8 mouse cellular contexts compared by ENCODE assay signal in genomic region chr17:80289280-80290073, GRCm38 (mm10). TPM values are rescaled to one million over a fixed set of nuclear protein-coding genes. Genes with fewer than 3 reads are reported as not detected.
DNase-seq lines count a peak whose midpoint lies in the region; ATAC-seq and TF ChIP-seq lines count a peak whose summit lies in the region.

No protein-coding gene starts in this region.

- no peaks in the 10 kb centered on the region for H3K27me3 ChIP-seq in testis, adult 2 months (ENCODE audit: control insufficient read depth, insufficient read depth, low read length)
- no peaks in the 10 kb centered on the region for H3K27me3 ChIP-seq in intestine, postnatal 0 days (replicated peaks; ENCODE audit: control insufficient read depth, insufficient read depth, low read length)
- H3K27me3 ChIP-seq in neural tube, embryonic 13.5 days, result no peaks in the 10 kb centered on the region

- no peaks in the 10 kb centered on the region for H3K9me3 ChIP-seq in intestine, postnatal 0 days (ENCODE audit: control insufficient read depth)
- no peaks in the 10 kb centered on the region for H3K9me3 ChIP-seq in neural tube, embryonic 13.5 days

- no peak for ATAC-seq in intestine, postnatal 0 days
- ATAC-seq in neural tube, embryonic 13.5 days (ENCODE audit: low read depth), result no peak; the same call in 1 of the 2 replicates

- no peaks in the 10 kb centered on the region for H3K36me3 ChIP-seq in testis, adult 2 months (ENCODE audit: control insufficient read depth, insufficient read depth, low read length)
- no peaks in the 10 kb centered on the region for H3K36me3 ChIP-seq in intestine, postnatal 0 days (ENCODE audit: control insufficient read depth, insufficient read depth)
- H3K36me3 ChIP-seq in neural tube, embryonic 13.5 days, result no peaks in the 10 kb centered on the region

- TF ChIP-seq POLR2A in testis, adult 2 months (IDR thresholded peaks at IDR 0.05; ENCODE audit: control insufficient read depth, low read depth, low read length), result no peak

- under 1% methylated on average over 30 of the region's 30 CpGs for WGBS in intestine, postnatal 0 days
- WGBS in neural tube, embryonic 13.5 days, result 1% methylated on average over 30 of the region's 30 CpGs

- TF ChIP-seq CTCF in testis, adult 2 months (IDR thresholded peaks at IDR 0.05; ENCODE audit: control insufficient read depth, insufficient read depth, insufficient replicate concordance, low read depth, low read length), result no peak
- TF ChIP-seq CTCF in intestine, postnatal 0 days (IDR thresholded peaks at IDR 0.05; ENCODE audit: low read depth), result no peak

- peak overlapping the region; percentile 73 for H3K9ac ChIP-seq in intestine, postnatal 0 days (ENCODE audit: low read depth, low read length)
- peak overlapping the region; percentile 96 for H3K9ac ChIP-seq in neural tube, embryonic 13.5 days

- H3K4me1 ChIP-seq in testis, adult 2 months (ENCODE audit: control insufficient read depth, insufficient read depth, low read length), result peaks cover 4% of the 10 kb centered on the region
- no peaks in the 10 kb centered on the region for H3K4me1 ChIP-seq in intestine, postnatal 0 days (replicated peaks; ENCODE audit: control insufficient read depth, insufficient read depth, low read length)
- peaks cover 17% of the 10 kb centered on the region for H3K4me1 ChIP-seq in neural tube, embryonic 13.5 days (replicated peaks)

- peak overlapping the region; percentile 0 for H3K27ac ChIP-seq in testis, adult 2 months (ENCODE audit: control insufficient read depth, insufficient read depth, low read depth, low read length)
- H3K27ac ChIP-seq in intestine, postnatal 0 days (ENCODE audit: low read depth, low read length), result peak overlapping the region; percentile 58; the same call in 1 of the 2 replicates
- H3K27ac ChIP-seq in neural tube, embryonic 13.5 days (replicated peaks), result peak overlapping the region; percentile 93

- peak overlapping the region; percentile 82 for H3K4me3 ChIP-seq in testis, adult 2 months (ENCODE audit: control insufficient read depth, low read depth, low read length)
- peak overlapping the region; percentile 82 for H3K4me3 ChIP-seq in intestine, postnatal 0 days (ENCODE audit: low read depth, low read length)
- H3K4me3 ChIP-seq in neural tube, embryonic 13.5 days, result peak overlapping the region; percentile 99

- peak; percentile 39 for DNase-seq in embryo, embryonic 10.5 days (ENCODE audit: low spot score)
- no peak for DNase-seq in embryo, embryonic 10 days (ENCODE audit: low spot score)
- DNase-seq in testis, postnatal 10 days (ENCODE audit: low spot score), result no peak
- no peak for DNase-seq in urinary bladder, adult 2 months (ENCODE audit: low spot score)
- DNase-seq in ovary, postnatal 10 days (ENCODE audit: low spot score), result no peak

- H3K4me2 ChIP-seq in intestine, postnatal 0 days (replicated peaks; ENCODE audit: low read depth), result peak overlapping the region; percentile 81
- peak overlapping the region; percentile 67 for H3K4me2 ChIP-seq in neural tube, embryonic 13.5 days

RNA-seq across cellular contexts. Expression of gene Morn2, which starts 0.5 kb away (rescaled TPM):
- 365 and 391 TPM in 2 replicates for polyA plus RNA-seq in testis, adult 2 months (2012; rRNA removed)
- 9.0 and 12.7 TPM in 2 replicates for polyA plus RNA-seq in intestine, postnatal 0 days (2015; fragmentation: Nextera tagmentation; extraction: Ambion mirVana)
- polyA plus RNA-seq in neural tube, embryonic 13.5 days (2015; fragmentation: Nextera tagmentation; extraction: Ambion mirVana), result 52.8 and 55.9 TPM in 2 replicates
- 11.8 and 15.0 TPM in 2 replicates for polyA plus RNA-seq in urinary bladder, adult 2 months (2012; rRNA removed)

RNA-seq across cellular contexts. Expression of gene Dhx57, which starts 0.8 kb away (rescaled TPM):
- polyA plus RNA-seq in testis, adult 2 months (2012; rRNA removed), result 5.0 and 5.3 TPM in 2 replicates
- polyA plus RNA-seq in intestine, postnatal 0 days (2015; fragmentation: Nextera tagmentation; extraction: Ambion mirVana), result 3.2 and 3.4 TPM in 2 replicates
- 45.7 and 47.2 TPM in 2 replicates for polyA plus RNA-seq in neural tube, embryonic 13.5 days (2015; fragmentation: Nextera tagmentation; extraction: Ambion mirVana)
- 17.6 and 20.4 TPM in 2 replicates for polyA plus RNA-seq in urinary bladder, adult 2 months (2012; rRNA removed)

RNA-seq across cellular contexts. Expression of gene Arhgef33, which starts 17.7 kb away (rescaled TPM):
- 19.8 and 22.6 TPM in 2 replicates for polyA plus RNA-seq in testis, adult 2 months (2012; rRNA removed)
- polyA plus RNA-seq in intestine, postnatal 0 days (2015; fragmentation: Nextera tagmentation; extraction: Ambion mirVana), result 1.3 and 1.5 TPM in 2 replicates
- 0.85 and 0.87 TPM in 2 replicates for polyA plus RNA-seq in neural tube, embryonic 13.5 days (2015; fragmentation: Nextera tagmentation; extraction: Ambion mirVana)
- 0.35 and 0.72 TPM in 2 replicates for polyA plus RNA-seq in urinary bladder, adult 2 months (2012; rRNA removed)

Comparison
In these comparisons a context has a peak if more than half of its experiments do, and no peak if none do; other contexts are left out.
1. H3K27ac ChIP-seq: peak in every context shown above with its lines; median percentile 93 in neural tube, embryonic 13.5 days; 58 in intestine, postnatal 0 days; 0 in testis, adult 2 months.